Mouse (Mus musculus): ENCODE data around the gene Arl6ip5. TPM values are rescaled to one million over a fixed set of nuclear protein-coding genes. Genes with fewer than 3 reads are reported as not detected.
"Not testable (repeated sequence)": the region's sequence is repeated elsewhere in the genome, so short reads cannot be mapped to it uniquely, and the experiment has no call there.

The Arl6ip5 gene
- polyA plus RNA-seq, 1 experiment: 66.0 TPM

DNA sequence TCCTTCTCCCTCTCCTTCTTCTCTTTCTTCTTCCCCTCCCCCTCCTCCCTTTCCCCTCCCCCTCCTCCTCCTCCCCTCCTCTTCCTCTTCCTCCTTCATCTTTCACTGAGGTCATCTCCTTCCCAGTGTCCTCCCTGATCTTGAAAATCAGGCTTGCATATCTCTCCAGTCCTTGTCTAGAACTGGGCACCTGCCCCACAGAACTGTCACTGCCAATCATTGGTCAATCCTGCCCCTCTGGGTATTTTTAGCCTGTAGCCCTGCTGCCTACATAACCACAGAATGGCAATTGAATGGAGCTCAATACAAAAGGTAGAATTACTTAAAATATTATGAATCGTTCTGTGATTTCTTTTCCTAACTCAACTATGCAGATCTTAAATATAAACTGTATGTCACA, 48.0 kb downstream of the Arl6ip5 start:
- H3K27ac ChIP-seq (ENCODE audit: insufficient read depth, low read depth, low read length): no peak overlapping the region
- WGBS: 84% methylated on average over 1 of the region's 1 CpGs
- DNase-seq: no peak

DNA sequence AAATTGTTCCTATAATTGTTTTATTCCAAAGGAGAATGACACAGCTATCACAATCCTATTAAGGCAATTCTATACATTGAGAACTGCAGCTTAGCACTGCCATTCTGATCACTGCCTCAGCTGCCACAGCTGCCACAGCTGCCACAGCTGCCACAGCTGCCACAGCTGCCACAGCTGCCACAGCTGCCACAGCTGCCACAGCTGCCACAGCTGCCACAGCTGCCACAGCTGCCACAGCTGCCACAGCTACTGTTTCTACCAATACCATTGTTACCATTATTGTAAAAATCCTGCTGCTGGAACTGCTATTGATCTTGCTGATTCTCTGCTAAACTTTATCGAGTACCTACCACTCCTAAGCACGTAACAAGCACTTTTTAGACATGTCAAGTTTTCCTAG, 49.4 kb downstream of the Arl6ip5 start:
- 94% methylated on average over 2 of the region's 2 CpGs for WGBS
- DNase-seq; H3K4me3 ChIP-seq (ENCODE audit: insufficient read depth, low read depth, low read length); H3K36me3 ChIP-seq (ENCODE audit: control insufficient read depth, insufficient read depth, low read length); H3K27me3 ChIP-seq (replicated peaks; ENCODE audit: control insufficient read depth, insufficient read depth, low read length); H3K27ac ChIP-seq (ENCODE audit: insufficient read depth, low read depth, low read length); H3K4me1 ChIP-seq (ENCODE audit: control insufficient read depth, insufficient read depth, low read length): not testable (repeated sequence)

More for the DNA sequence above, 48.0 kb downstream of the Arl6ip5 start:
- no peaks in the 10 kb centered on the region for H3K27me3 ChIP-seq (replicated peaks; ENCODE audit: control insufficient read depth, insufficient read depth, low read length)
- no peaks in the 10 kb centered on the region for H3K36me3 ChIP-seq (ENCODE audit: control insufficient read depth, insufficient read depth, low read length)
- H3K4me1 ChIP-seq (ENCODE audit: control insufficient read depth, insufficient read depth, low read length): no peaks in the 10 kb centered on the region
- TF ChIP-seq POLR2A (IDR thresholded peaks at IDR 0.05; ENCODE audit: low read depth, low read length) (no peak), CTCF (conservative IDR thresholded peaks at IDR 0.05; ENCODE audit: insufficient read depth, insufficient read length, low read depth, low read length) (no peak)
- H3K4me3 ChIP-seq (ENCODE audit: insufficient read depth, low read depth, low read length): no peak overlapping the region

GRCm38 (mm10) chr6:97262229-97262628, 51.7 kb downstream of the Arl6ip5 start:
- Histone ChIP-seq H3K4me3 (ENCODE audit: insufficient read depth, low read depth, low read length) (no peak overlapping the region), H3K27me3 (replicated peaks; ENCODE audit: control insufficient read depth, insufficient read depth, low read length) (no peaks in the 10 kb centered on the region), H3K36me3 (ENCODE audit: control insufficient read depth, insufficient read depth, low read length) (no peaks in the 10 kb centered on the region), H3K4me1 (ENCODE audit: control insufficient read depth, insufficient read depth, low read length) (no peaks in the 10 kb centered on the region; the same call in 1 of the 2 replicates), H3K27ac (ENCODE audit: insufficient read depth, low read depth, low read length) (no peak overlapping the region)
- no peak for TF ChIP-seq POLR2A (IDR thresholded peaks at IDR 0.05; ENCODE audit: low read depth, low read length)
- TF ChIP-seq CTCF (conservative IDR thresholded peaks at IDR 0.05; ENCODE audit: insufficient read depth, insufficient read length, low read depth, low read length): 0 out of 2 replicates have a peak, but pooled peaks have one; percentile 15
- peak; percentile 19 for DNase-seq
- 46% methylated on average over 4 of the region's 4 CpGs for WGBS

DNA sequence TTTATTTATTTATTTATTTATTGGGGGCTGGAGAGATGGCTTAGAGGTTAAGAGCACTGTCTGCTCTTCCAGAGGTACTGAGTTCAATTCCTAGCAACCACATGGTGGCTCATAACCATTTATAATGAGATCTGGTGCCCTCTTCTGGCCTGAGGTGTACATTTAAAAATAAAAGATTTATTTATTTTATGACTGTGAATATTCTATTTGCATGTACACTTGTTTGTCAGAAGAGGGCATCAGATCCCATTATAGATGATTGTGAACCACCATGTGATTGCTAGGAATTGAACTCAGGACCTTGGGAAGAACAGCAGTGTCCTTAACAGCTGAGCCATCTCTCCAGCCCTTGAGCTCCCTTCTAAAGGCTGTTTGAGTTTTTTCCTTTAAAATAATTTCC, 53.3 kb downstream of the Arl6ip5 start:
- DNase-seq: not testable (repeated sequence)

DNA sequence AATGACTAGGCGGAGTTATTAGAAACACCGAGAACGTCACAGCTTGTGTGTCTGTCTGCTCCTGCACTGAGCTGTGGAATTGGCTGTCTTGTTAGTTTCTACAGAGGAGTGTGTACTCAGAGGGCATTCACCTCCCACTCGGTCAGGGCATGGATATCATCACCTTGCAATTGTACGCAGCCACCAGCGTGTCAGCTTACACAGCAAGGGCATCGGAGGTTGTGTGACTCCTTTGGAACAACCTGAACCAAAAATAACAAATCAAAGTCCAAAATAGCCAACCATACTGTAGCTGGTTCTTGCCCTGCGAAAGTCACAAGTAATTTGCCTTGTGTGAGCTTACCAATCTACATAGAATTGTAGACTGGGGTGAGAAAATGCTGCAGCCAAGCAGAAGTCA, 54.8 kb downstream of the Arl6ip5 start:
- DNase-seq: peak; percentile 48
- H3K4me1 ChIP-seq (ENCODE audit: control insufficient read depth, insufficient read depth, low read length): no peaks in the 10 kb centered on the region; the same call in 1 of the 2 replicates
- H3K27ac ChIP-seq (ENCODE audit: insufficient read depth, low read depth, low read length): no peak overlapping the region
- H3K27me3 ChIP-seq (replicated peaks; ENCODE audit: control insufficient read depth, insufficient read depth, low read length): no peaks in the 10 kb centered on the region
- no peak overlapping the region for H3K4me3 ChIP-seq (ENCODE audit: insufficient read depth, low read depth, low read length)
- WGBS: 48% methylated on average over 8 of the region's 8 CpGs
- H3K36me3 ChIP-seq (ENCODE audit: control insufficient read depth, insufficient read depth, low read length): no peaks in the 10 kb centered on the region
- TF ChIP-seq POLR2A (IDR thresholded peaks at IDR 0.05; ENCODE audit: low read depth, low read length) (no peak), CTCF (conservative IDR thresholded peaks at IDR 0.05; ENCODE audit: insufficient read depth, insufficient read length, low read depth, low read length) (no peak)

More for the DNA sequence above, 53.3 kb downstream of the Arl6ip5 start:
- not testable (repeated sequence) for H3K4me3 ChIP-seq (ENCODE audit: insufficient read depth, low read depth, low read length); H3K36me3 ChIP-seq (ENCODE audit: control insufficient read depth, insufficient read depth, low read length); H3K27me3 ChIP-seq (replicated peaks; ENCODE audit: control insufficient read depth, insufficient read depth, low read length); H3K4me1 ChIP-seq (ENCODE audit: control insufficient read depth, insufficient read depth, low read length); H3K27ac ChIP-seq (ENCODE audit: insufficient read depth, low read depth, low read length)

- Histone ChIP-seq H3K27ac (ENCODE audit: insufficient read depth, low read depth, low read length) (no peak overlapping the region), H3K36me3 (ENCODE audit: control insufficient read depth, insufficient read depth, low read length) (no peaks in the 10 kb centered on the region), H3K4me3 (ENCODE audit: insufficient read depth, low read depth, low read length) (no peak overlapping the region), H3K27me3 (replicated peaks; ENCODE audit: control insufficient read depth, insufficient read depth, low read length) (no peaks in the 10 kb centered on the region), H3K4me1 (ENCODE audit: control insufficient read depth, insufficient read depth, low read length) (no peaks in the 10 kb centered on the region; the same call in 1 of the 2 replicates)
- no peak for DNase-seq
- WGBS: 80% methylated on average over 3 of the region's 3 CpGs
- TF ChIP-seq POLR2A (IDR thresholded peaks at IDR 0.05; ENCODE audit: low read depth, low read length): no peak
- no peak for TF ChIP-seq CTCF (conservative IDR thresholded peaks at IDR 0.05; ENCODE audit: insufficient read depth, insufficient read length, low read depth, low read length)
Observed at GRCm38 (mm10) chr6:97265705-97266104, 55.2 kb downstream of the Arl6ip5 start.

DNA sequence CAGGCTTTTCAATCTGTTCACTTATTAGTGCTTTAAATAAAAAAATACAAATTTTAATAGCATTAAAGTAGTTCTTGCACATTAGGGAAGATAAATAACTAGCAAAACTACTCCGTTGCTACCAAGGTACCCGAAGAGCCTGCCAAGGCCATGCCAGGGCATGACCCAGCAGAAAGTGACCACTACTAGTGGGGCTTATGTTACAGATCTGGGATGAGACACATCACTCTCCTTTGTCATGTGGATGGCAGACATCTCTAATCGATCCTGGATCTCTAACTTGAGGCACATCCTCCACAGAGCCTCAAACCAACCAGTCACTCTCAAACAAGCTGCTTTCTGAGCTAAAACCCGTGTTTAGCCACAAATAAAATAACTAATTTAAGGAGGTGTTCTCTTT, 56.2 kb downstream of the Arl6ip5 start:
- no peaks in the 10 kb centered on the region for H3K27me3 ChIP-seq (replicated peaks; ENCODE audit: control insufficient read depth, insufficient read depth, low read length)
- H3K27ac ChIP-seq (ENCODE audit: insufficient read depth, low read depth, low read length): no peak overlapping the region
- DNase-seq: no peak
- H3K4me1 ChIP-seq (ENCODE audit: control insufficient read depth, insufficient read depth, low read length): no peaks in the 10 kb centered on the region; the same call in 1 of the 2 replicates
- no peak for TF ChIP-seq CTCF (conservative IDR thresholded peaks at IDR 0.05; ENCODE audit: insufficient read depth, insufficient read length, low read depth, low read length)
- TF ChIP-seq POLR2A (IDR thresholded peaks at IDR 0.05; ENCODE audit: low read depth, low read length): no peak
- H3K36me3 ChIP-seq (ENCODE audit: control insufficient read depth, insufficient read depth, low read length): no peaks in the 10 kb centered on the region
- no peak overlapping the region for H3K4me3 ChIP-seq (ENCODE audit: insufficient read depth, low read depth, low read length)
- WGBS: 76% methylated on average over 4 of the region's 4 CpGs

DNA sequence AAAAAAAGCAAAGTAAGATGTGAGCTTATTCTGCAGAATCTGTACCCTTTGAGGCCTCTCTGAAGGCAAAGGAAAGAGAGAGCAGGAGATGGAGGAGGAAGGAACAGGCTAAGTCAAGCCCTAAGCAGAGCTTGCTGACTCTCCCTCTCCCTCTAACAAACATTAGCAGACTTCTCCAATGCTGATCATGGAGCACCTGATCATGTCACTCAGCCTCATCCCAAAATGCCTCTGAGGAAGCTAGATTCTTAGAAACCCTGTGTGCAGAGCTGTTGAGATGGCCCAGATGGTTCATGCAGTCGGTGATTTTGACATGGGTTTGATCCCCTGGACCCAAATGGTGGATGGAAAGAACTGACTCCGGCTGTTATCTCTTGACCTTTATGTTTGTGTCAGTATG, 56.6 kb downstream of the Arl6ip5 start:
- Histone ChIP-seq H3K4me3 (ENCODE audit: insufficient read depth, low read depth, low read length) (no peak overlapping the region), H3K27ac (ENCODE audit: insufficient read depth, low read depth, low read length) (no peak overlapping the region), H3K27me3 (replicated peaks; ENCODE audit: control insufficient read depth, insufficient read depth, low read length) (no peaks in the 10 kb centered on the region), H3K36me3 (ENCODE audit: control insufficient read depth, insufficient read depth, low read length) (no peaks in the 10 kb centered on the region), H3K4me1 (ENCODE audit: control insufficient read depth, insufficient read depth, low read length) (no peaks in the 10 kb centered on the region; the same call in 1 of the 2 replicates)
- DNase-seq: no peak
- TF ChIP-seq POLR2A (IDR thresholded peaks at IDR 0.05; ENCODE audit: low read depth, low read length) (no peak), CTCF (conservative IDR thresholded peaks at IDR 0.05; ENCODE audit: insufficient read depth, insufficient read length, low read depth, low read length) (no peak)
- 97% methylated on average over 2 of the region's 2 CpGs for WGBS
